Mouse (Mus musculus) midbrain, embryonic 12.5 days (tissue): Measurements from ENCODE around the gene Nyap1. TPM values are rescaled to one million over a fixed set of nuclear protein-coding genes. Genes with fewer than 3 reads are reported as not detected.
A peak's percentile ranks its signal among the peaks of the same experiment; 100 is the strongest.

ENCODE experiments used
- ATAC-seq: fragments of 200-750 bp; cut with Nextera tagmentation; 2 replicates; pipeline ENCODE4 v1.8.0; 2017; ENCODE audit warnings: low read depth, moderate TSS enrichment, moderate library complexity; ENCODE audit not compliant: low FRiP score
- H3K27ac ChIP-seq: fragments of 300-500 bp; sonication (generic); replicated peaks from 2 replicates; pipeline ENCODE4 v1.5.1; 2016; ENCODE audit warnings: mild to moderate bottlenecking
- H3K27me3 ChIP-seq: fragments of 300-500 bp; sonication (generic); 2 replicates; pipeline ENCODE4 v1.6.1; 2016; ENCODE audit warnings: mild to moderate bottlenecking
- H3K36me3 ChIP-seq: fragments of 300-500 bp; sonication (generic); 2 replicates; pipeline ENCODE4 v1.6.1; 2016
- H3K4me1 ChIP-seq: fragments of 300-500 bp; sonication (generic); 2 replicates; pipeline ENCODE4 v1.6.1; 2016
- H3K4me2 ChIP-seq: fragments of 300-500 bp; sonication (generic); replicated peaks from 2 replicates; pipeline ENCODE4 v1.6.1; 2016; ENCODE audit warnings: mild to moderate bottlenecking, moderate library complexity
- H3K4me3 ChIP-seq: fragments of 300-500 bp; sonication (generic); 2 replicates; pipeline ENCODE4 v1.5.1; 2016; ENCODE audit warnings: mild to moderate bottlenecking
- H3K9ac ChIP-seq: fragments of 300-500 bp; sonication (generic); replicated peaks from 2 replicates; pipeline ENCODE4 v1.6.1; 2016; ENCODE audit warnings: mild to moderate bottlenecking, moderate library complexity
- H3K9me3 ChIP-seq: fragments of 300-500 bp; sonication (generic); 2 replicates; pipeline ENCODE4 v1.6.1; 2016; ENCODE audit warnings: mild to moderate bottlenecking
- WGBS: fragments of 180-500 bp; shearing (Covaris S2); methylation state at CpG from one replicate; pipeline ENCODE4 v1.1.7; 2016; 5-methylcytosine and 5-hydroxymethylcytosine counted together
- polyA plus RNA-seq: library from polyadenylated mRNA; unstranded; fragments of >200 nt; fragmentation: Nextera tagmentation; extraction: Ambion mirVana; gene quantifications from 2 replicates; pipeline ENCODE4 v1.2.1, GENCODE M21; 2016

Nyap1 gene
- polyA plus RNA-seq, result 22.1 TPM in 2 replicates

- Histone ChIP-seq H3K9me3 (no peaks in the 10 kb centered on the region), H3K4me1 (peaks cover 47% of the 10 kb centered on the region), H3K9ac (peak within 1 kb of the TSS; percentile 86), H3K4me3 (peak within 1 kb of the TSS; percentile 83), H3K36me3 (peaks cover 18% of the 10 kb centered on the region), H3K27me3 (no peaks in the 10 kb centered on the region), H3K4me2 (peak within 1 kb of the TSS; percentile 88), H3K27ac (peak within 1 kb of the TSS; percentile 75)
- under 1% methylated on average over 58 of the region's 71 CpGs for WGBS
- ATAC-seq, result peak; percentile 77
Measured at GRCm38 (mm10) chr5:137741023-137741931, at the start of gene Nyap1. TSS of gene Nyap1 (minus strand) at chr5:137741607.

- Histone ChIP-seq H3K4me2 (no peak overlapping the region), H3K36me3 (peaks cover 5% of the 10 kb centered on the region), H3K27me3 (peaks cover 14% of the 10 kb centered on the region), H3K27ac (no peak overlapping the region), H3K9me3 (no peaks in the 10 kb centered on the region), H3K9ac (no peak overlapping the region), H3K4me3 (no peak overlapping the region), H3K4me1 (peaks cover 17% of the 10 kb centered on the region)
- ATAC-seq, result no peak
- 97% methylated on average over 2 of the region's 2 CpGs for WGBS
Measured at GRCm38 (mm10) chr5:137788946-137789531, 47.6 kb upstream of the Nyap1 start.

DNA sequence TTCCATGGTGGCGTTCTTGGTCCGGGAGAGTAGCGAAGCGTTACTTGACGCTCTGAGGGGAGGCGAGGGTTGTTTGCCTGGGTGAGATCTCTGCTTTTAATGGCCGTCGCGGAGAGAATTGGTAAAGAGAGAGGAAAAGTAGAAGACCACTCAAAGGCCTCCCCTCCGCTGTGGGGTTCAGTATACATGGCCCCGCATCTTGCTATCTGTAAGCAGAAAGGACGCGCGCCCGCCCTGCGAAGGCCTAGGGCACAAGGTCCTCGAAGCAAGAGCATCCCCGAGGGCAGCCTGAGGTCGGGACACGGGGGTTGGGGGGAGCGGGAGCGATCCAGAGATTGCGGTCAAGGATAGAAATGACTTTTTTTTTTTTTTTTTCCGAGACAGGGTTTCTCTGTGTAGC lies 46.8 kb upstream of the Nyap1 start:
- no peak overlapping the region for H3K9ac ChIP-seq
- H3K4me2 ChIP-seq, result peak overlapping the region; percentile 80
- H3K4me3 ChIP-seq, result peak overlapping the region; percentile 79
- peaks cover 14% of the 10 kb centered on the region for H3K36me3 ChIP-seq
- H3K9me3 ChIP-seq, result no peaks in the 10 kb centered on the region
- whole genome bisulfite sequencing, result 71% methylated on average over 24 of the region's 24 CpGs
- H3K27me3 ChIP-seq, result peaks cover 14% of the 10 kb centered on the region
- H3K27ac ChIP-seq, result no peak overlapping the region
- ATAC-seq, result no peak
- peaks cover 25% of the 10 kb centered on the region for H3K4me1 ChIP-seq

DNA sequence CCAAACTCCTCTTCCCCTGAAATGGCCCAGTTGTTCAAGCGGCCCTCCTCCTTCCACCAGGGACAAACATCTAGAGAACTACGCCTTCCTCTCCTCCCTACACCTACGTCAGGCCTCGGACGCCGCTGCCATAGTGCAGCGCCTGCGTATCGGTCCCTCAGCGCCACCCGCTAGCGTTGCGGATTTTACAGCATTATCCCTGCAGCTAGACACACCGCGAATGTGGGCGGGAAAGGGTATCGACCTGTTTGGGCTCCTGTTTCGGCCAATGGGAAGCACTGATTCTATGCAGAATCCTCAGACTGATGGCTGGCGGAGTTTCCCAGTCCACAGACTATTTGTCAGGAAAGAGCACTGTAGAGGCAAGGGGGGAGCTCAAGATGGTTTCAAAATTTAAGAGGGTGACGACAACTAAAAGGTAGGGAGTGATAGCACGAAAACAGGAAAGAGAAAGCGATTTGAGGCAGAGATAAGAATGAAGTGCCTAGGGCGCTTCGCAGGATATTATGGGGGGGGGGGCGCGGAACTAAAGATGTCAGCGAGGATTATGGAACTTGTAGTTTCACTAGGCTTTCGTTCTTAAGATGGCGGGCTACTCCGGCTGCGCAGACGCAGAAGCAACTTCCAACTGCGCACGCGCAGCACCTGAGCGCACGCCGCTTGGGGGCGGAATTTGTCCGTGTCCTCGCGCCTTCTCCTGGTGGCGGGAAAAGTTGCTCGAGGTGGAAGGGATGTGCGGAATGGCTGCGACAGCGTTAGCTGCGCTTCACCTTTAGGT lies 45.9 kb upstream of the Nyap1 start, which contains the start of the genes Mepce and Zcwpw1:
TSS of gene Mepce (minus strand) at position 505 of the 778 bp plus-strand sequence.
TSS of gene Zcwpw1 (plus strand) at position 648 of the 778 bp plus-strand sequence.
- Histone ChIP-seq H3K9me3 (no peaks in the 10 kb centered on the region), H3K4me1 (peaks cover 34% of the 10 kb centered on the region), H3K4me2 (peak within 1 kb of the TSS; percentile 80), H3K27me3 (peaks cover 14% of the 10 kb centered on the region), H3K27ac (peak within 1 kb of the TSS; percentile 98), H3K36me3 (peaks cover 22% of the 10 kb centered on the region), H3K4me3 (peak within 1 kb of the TSS; percentile 79), H3K9ac (peak within 1 kb of the TSS; percentile 97)
- WGBS, result under 1% methylated on average over 48 of the region's 48 CpGs
- peak; percentile 64 for ATAC-seq

DNA sequence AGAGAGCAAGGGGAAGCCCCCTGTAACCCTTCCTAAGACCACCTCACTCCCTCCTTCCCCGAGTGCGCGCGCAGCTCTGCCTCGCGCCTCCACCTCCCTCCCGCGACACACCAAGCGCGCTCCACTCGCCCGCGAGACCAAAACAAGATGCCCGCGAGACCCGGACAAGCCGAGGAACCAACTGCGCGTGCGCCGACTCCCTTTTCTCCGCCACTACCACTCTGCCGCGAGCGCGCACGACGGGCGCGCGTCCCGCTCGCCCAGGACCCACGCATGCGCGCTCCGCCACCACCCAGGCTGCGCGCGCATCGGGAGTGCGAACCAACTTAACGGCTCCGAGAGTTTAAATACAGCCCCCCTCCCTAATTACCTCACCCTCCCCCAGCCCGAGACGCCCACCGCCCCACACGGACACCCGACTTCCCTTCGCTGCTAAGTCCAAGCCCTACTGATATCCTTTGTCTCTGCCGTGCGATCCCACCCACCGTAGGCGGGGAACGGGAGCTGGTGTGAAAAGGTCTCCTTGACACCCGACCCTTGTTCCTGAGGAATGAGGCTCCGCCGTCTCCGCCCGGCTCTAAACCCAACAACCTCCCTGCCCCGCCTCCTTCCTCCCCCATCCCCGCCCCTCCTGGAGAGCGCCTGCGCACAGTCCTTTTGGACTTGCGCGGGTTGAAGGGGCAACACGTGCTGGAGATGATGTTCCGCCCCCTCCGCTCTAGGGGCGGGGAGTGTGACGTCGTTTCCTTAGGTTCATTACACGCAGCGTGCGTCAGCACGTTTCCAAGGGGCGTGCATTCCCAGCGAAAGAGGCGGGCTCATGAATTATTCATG lies 44.9 kb upstream of the Nyap1 start:
- H3K4me1 ChIP-seq, result peaks cover 39% of the 10 kb centered on the region
- peak; percentile 88 for ATAC-seq
- H3K9me3 ChIP-seq, result no peaks in the 10 kb centered on the region
- peak overlapping the region; percentile 79 for H3K4me3 ChIP-seq
- WGBS, result 1% methylated on average over 79 of the region's 79 CpGs
- H3K27me3 ChIP-seq, result peaks cover 14% of the 10 kb centered on the region
- peaks cover 32% of the 10 kb centered on the region for H3K36me3 ChIP-seq
- peak overlapping the region; percentile 97 for H3K9ac ChIP-seq
- H3K27ac ChIP-seq, result peak overlapping the region; percentile 98
- peak overlapping the region; percentile 80 for H3K4me2 ChIP-seq

DNA sequence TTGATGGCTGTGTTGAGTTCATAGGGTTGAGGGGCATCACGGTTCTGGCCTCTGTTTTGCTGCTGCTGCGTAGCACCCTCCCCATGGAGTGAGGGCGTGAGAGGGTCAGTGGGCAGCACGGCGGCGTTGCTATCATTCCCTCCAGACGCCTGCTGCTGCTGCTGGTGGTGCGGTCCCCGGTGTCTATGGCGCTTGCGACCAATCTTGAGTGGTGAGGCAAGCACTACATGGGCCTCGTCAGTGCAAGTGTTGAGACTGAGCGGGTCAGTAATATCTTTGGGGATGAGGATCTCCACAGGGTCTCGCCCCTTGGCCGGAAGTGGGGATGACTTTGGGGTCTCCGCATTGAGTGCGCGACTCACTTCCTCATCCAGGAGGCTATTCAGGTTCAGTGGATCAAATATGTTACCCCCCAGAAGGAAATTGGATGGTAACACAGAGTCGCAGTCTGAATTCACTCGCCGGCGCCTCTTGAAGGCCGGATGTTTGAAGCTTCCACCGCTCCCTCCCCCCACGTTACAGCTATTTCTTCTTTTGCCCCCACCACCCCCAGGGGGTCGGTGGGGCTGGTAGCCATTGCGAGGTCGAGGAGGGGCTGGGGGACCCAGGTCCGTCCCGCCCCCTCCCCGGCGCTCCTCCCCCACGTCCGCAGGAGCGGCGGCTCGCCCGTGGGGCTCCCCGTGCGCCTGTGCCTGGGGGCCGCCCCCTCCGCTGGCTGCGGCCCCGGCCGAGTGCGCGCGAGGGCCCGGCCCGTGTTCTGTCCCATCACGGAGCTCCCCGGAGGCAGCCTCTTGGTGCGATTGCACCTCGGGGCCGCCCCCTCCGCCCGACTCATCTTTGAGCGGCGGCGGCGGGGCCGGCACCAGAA lies 44.0 kb upstream of the Nyap1 start:
- Histone ChIP-seq H3K4me3 (peak overlapping the region; percentile 79), H3K27ac (peak overlapping the region; percentile 98), H3K9ac (peak overlapping the region; percentile 97), H3K27me3 (peaks cover 14% of the 10 kb centered on the region), H3K4me2 (peak overlapping the region; percentile 80), H3K4me1 (peaks cover 41% of the 10 kb centered on the region), H3K9me3 (no peaks in the 10 kb centered on the region), H3K36me3 (peaks cover 41% of the 10 kb centered on the region)
- 5% methylated on average over 59 of the region's 62 CpGs for WGBS
- ATAC-seq, result peak; percentile 14

DNA sequence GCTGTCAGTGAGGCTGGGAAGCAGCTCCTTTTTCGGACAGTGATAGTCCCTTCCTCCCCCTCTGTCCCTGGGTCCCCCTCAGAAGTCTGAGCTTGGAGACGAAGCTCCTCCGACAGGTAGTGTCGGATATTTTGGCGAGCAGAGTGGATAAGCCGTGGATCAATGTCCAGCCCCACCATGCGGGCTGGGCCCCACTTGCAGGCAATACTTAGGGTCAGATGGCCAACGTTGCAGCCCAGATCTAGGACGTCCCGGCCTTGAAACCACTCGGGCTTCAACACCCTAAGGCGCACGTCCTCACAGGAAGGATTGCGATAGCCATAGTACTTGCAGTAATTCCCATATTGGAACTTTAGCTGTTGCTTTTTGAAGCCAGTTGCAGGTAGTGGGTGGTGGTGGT lies 43.1 kb upstream of the Nyap1 start:
- Histone ChIP-seq H3K9ac (peak overlapping the region; percentile 97), H3K4me1 (peaks cover 50% of the 10 kb centered on the region), H3K36me3 (peaks cover 46% of the 10 kb centered on the region), H3K4me2 (peak overlapping the region; percentile 80), H3K9me3 (no peaks in the 10 kb centered on the region), H3K4me3 (peak overlapping the region; percentile 79), H3K27ac (peak overlapping the region; percentile 98; the same call in 1 of the 2 replicates), H3K27me3 (peaks cover 14% of the 10 kb centered on the region)
- no peak for ATAC-seq
- 89% methylated on average over 14 of the region's 14 CpGs for WGBS

GRCm38 (mm10) chr5:137783901-137784540 lies 42.6 kb upstream of the Nyap1 start:
- H3K27me3 ChIP-seq, result peaks cover 9% of the 10 kb centered on the region
- WGBS, result 75% methylated on average over 9 of the region's 9 CpGs
- ATAC-seq, result no peak
- H3K4me3 ChIP-seq, result peak overlapping the region; percentile 79
- H3K36me3 ChIP-seq, result peaks cover 46% of the 10 kb centered on the region
- H3K4me1 ChIP-seq, result peaks cover 52% of the 10 kb centered on the region
- H3K9ac ChIP-seq, result peak overlapping the region; percentile 97
- no peak overlapping the region for H3K27ac ChIP-seq
- no peaks in the 10 kb centered on the region for H3K9me3 ChIP-seq
- peak overlapping the region; percentile 80 for H3K4me2 ChIP-seq

DNA sequence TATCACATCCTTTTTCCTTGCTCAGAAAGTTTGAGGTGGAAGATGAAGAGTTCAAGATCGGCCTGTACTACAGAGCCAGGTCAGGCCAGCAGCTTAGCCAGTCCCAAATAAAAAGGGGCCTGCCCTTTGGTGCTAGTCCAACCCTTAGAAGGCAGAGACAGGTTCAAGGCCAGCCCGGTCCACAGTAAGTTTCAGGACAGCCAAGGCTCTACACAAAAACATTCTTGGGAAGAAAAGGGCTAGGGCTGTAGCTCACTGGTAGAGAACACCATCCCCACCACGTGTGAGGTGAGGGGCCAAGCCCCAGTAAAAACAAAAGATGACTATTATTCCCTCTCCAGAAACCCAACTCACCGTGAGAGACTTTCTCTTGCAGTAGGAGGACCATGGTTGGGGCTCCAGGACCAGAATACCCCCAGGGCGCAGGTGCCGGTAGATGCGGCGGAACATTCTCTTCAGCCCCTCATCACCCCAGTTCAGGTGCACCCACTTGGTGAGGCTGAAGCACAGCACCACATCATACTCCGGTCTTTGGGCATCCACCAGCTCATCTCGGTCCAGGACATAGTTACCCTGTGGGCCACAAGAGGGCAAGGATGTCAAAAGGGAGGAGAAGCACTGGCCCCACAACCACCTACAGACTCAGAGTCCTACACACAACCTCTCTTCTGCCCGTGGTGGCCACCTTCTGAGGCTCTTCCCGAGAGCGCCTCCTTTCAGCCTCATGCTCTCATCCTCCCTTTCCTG lies 41.5 kb upstream of the Nyap1 start:
- no peak for ATAC-seq
- peaks cover 49% of the 10 kb centered on the region for H3K4me1 ChIP-seq

More for the DNA sequence above, 41.5 kb upstream of the Nyap1 start:
- 87% methylated on average over 13 of the region's 13 CpGs for WGBS
- H3K4me3 ChIP-seq, result peak overlapping the region; percentile 79
- H3K27me3 ChIP-seq, result peaks cover under 1% of the 10 kb centered on the region
- peak overlapping the region; percentile 97 for H3K9ac ChIP-seq
- peaks cover 46% of the 10 kb centered on the region for H3K36me3 ChIP-seq
- no peaks in the 10 kb centered on the region for H3K9me3 ChIP-seq
- no peak overlapping the region for H3K27ac ChIP-seq
- H3K4me2 ChIP-seq, result peak overlapping the region; percentile 80
